Mouse (Mus musculus): ENCODE results near the gene Olfr338.
"Not testable (repeated sequence)": the region's sequence is repeated elsewhere in the genome, so short reads cannot be mapped to it uniquely, and the experiment has no call there.

The Olfr338 gene

GRCm38 (mm10) chr2:36373219-36373618, at the start of gene Olfr338:
Olfr338 (plus strand) TSS chr2:36373519.
- DNase-seq, result no peak

- DNase-seq, result not testable (repeated sequence)
Measured at GRCm38 (mm10) chr2:36415174-36415573, 41.9 kb downstream of the Olfr338 start.

DNA sequence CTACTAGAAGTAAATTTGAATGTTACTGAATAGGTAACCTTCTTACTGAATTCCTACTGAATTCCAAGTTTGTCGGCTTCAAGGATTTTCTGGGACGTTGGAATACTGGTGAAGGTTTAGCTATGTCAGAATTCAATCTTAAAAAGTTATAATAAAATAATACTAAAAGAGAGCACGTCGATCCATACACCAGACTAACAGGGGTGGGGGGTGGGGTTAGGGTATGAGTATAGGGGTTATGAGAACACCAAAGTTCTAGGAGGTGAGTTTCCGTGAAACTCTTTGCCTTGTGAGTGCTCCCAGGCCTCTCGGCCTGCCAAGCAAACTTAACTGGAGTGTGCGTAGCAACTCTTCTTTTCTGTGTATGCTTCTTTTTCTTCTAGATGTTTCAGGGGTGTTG, 42.3 kb downstream of the Olfr338 start:
- not testable (repeated sequence) for DNase-seq

- no peak for DNase-seq
Measured at GRCm38 (mm10) chr2:36418647-36419046, 45.3 kb downstream of the Olfr338 start, which contains the start of gene Olfr339. Olfr339 (plus strand) TSS chr2:36418947.
